Mouse (Mus musculus): ENCODE data around the gene Hmga2. TPM values are rescaled to one million over a fixed set of nuclear protein-coding genes. Genes with fewer than 3 reads are reported as not detected.

Gene Hmga2
- total and polyA plus RNA-seq, 3 experiments: 0.15 TPM; not detected in 2

Other genes starting within 250 kb of the Hmga2 start
- gene Llph, start 249.4 kb downstream of the Hmga2 start, total RNA-seq (2012; rRNA removed): 86.0 and 97.5 TPM in 2 replicates
- gene Llph, start 249.4 kb downstream of the Hmga2 start, polyA plus RNA-seq (2012; ENCODE audit: insufficient read depth in 1 of 2, insufficient read length in 2 of 2, low read depth in 1 of 2, low replicate concordance in 2 of 2, missing spikeins in 1 of 2): 100 to 1,000 TPM in 1 of 2 experiments, not detected in 1; 243 TPM